Mouse (Mus musculus): ENCODE data around the gene Rasl11b.
A peak's percentile ranks its signal among the peaks of the same experiment; 100 is the strongest.

DNA sequence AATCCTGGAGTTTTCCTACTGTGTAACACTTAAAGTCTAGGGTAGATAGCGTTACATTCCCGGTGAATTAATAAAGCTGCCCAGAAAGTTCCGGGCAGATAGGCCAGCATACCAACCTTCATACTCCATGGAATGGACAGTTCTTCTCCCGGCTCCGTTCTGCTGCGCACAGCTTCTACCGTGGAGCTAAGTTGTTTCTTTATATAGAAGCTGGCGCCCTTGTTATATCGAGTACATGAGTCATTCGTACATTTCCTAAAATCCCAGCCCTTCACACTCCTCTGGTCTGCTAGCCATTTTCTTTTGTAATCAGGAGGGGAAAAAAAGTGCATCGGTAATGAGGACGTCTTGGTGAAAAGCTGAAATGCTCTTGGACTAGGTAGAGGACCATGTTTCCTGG is 7.0 kb upstream of the Rasl11b start:
- no peak for TF ChIP-seq CTCF (IDR thresholded peaks at IDR 0.05)
- peak; percentile 32; the same call in 1 of the 2 replicates for TF ChIP-seq EP300 (IDR thresholded peaks at IDR 0.05)
